Mouse (Mus musculus): Measurements from ENCODE around the gene Vmn1r233. TPM values are rescaled to one million over a fixed set of nuclear protein-coding genes. Genes with fewer than 3 reads are reported as not detected.

Vmn1r233 gene
- polyA plus RNA-seq, 1 experiment from 2014 or later = not detected

DNA sequence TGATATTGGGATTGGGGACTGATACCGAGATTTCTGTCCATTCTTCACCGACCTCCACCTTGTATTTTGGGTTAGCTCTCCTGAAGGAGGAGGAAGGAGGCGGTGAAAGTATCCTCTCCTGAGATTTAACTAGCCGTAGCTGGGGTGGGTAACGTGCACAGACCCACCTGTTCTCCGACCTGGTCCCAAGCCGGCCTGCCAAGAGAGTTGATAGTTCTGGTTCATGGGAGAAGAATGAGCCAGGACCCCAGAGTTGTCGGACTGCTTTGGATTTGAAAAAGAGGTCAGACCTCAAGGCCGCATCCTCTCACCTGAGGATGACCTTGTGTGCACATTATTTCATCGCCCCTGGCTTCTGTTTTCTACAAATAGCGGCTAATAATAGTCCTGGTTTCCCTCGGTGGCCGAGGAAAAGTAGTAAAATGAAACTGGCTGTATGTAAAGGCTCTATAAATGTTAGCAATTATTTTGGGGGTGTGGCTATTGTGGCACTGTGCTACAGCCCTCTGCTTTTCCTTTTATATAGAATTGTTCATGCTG, 50.2 kb downstream of the Vmn1r233 start:
- under 1% methylated on average over 13 of the region's 13 CpGs for WGBS
- peak overlapping the region; percentile 88 for H3K27ac ChIP-seq (ENCODE audit: low read length)
- H3K4me1 ChIP-seq (ENCODE audit: control insufficient read depth, insufficient read depth, low read length) = peaks cover 31% of the 10 kb centered on the region

DNA sequence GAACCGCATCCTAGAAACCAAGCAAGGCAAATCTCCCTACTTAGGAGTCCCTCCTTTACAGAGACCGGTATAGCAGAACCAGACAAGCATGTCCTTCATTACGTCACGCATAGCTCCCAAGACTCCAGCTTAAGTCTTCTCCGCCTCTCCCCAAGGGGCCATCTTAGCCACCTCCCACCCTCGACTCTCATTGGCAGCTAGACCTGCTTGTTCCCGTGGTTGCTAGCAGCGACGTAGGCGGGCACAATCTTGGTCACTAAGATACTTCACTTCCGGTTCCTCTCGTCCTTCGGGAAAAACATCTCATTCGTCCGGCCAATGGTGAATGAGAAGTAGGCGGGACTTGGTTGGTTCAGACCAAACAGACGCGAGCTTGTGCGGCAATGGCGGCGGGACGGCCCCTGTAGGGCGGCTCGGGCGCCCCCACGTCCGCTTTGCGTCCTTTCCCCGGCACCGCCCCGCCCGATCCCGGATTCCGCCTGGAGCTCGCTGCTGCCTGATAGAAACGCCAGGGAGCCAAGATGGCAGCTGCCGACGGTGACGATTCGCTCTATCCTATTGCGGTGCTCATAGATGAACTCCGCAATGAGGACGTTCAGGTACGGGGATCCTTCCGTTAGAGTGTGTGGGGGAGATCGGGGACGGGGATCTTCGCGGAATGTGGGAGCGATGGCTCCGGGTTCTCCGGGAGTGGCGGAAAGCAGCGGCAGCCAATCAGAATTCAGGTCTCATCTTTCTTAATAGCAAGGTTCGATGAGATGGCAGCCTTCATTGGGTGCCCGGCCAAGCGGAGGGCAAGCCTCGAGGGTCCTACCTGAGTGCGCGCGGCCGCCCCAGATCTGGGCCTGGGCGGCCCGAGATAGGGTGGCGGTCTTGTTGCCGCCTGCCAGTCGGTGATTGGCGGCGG, 51.0 kb downstream of the Vmn1r233 start, which contains the start of gene Ppp2r1a:
Gene Ppp2r1a, plus strand, starts transcription at position 327 of the 907 bp plus-strand sequence.
- WGBS = under 1% methylated on average over 69 of the region's 69 CpGs
- Histone ChIP-seq H3K27ac (ENCODE audit: low read length) (peak within 1 kb of the TSS; percentile 96), H3K4me1 (ENCODE audit: control insufficient read depth, insufficient read depth, low read length) (peaks cover 29% of the 10 kb centered on the region), H3K27me3 (ENCODE audit: control insufficient read depth, insufficient read depth, low read length) (no peaks in the 10 kb centered on the region), H3K9me3 (replicated peaks; ENCODE audit: control insufficient read depth, low read length) (no peaks in the 10 kb centered on the region), H3K9ac (ENCODE audit: low read length) (peak within 1 kb of the TSS; percentile 86), H3K4me3 (ENCODE audit: low read length) (peak within 1 kb of the TSS; percentile 81), H3K4me2 (ENCODE audit: low read depth, low read length) (peak within 1 kb of the TSS; percentile 69), H3K36me3 (ENCODE audit: control insufficient read depth, insufficient read depth) (no peaks in the 10 kb centered on the region)
- ATAC-seq (replicated peaks; ENCODE audit: extremely low read depth, insufficient read depth, low FRiP score) = peak; percentile 98

More for the DNA sequence above, 50.2 kb downstream of the Vmn1r233 start:
- Histone ChIP-seq H3K36me3 (ENCODE audit: control insufficient read depth, insufficient read depth) (no peaks in the 10 kb centered on the region), H3K4me3 (ENCODE audit: low read length) (peak overlapping the region; percentile 81), H3K4me2 (ENCODE audit: low read depth, low read length) (peak overlapping the region; percentile 68), H3K27me3 (ENCODE audit: control insufficient read depth, insufficient read depth, low read length) (no peaks in the 10 kb centered on the region), H3K9me3 (replicated peaks; ENCODE audit: control insufficient read depth, low read length) (no peaks in the 10 kb centered on the region), H3K9ac (ENCODE audit: low read length) (peak overlapping the region; percentile 75)
- no peak for ATAC-seq (replicated peaks; ENCODE audit: extremely low read depth, insufficient read depth, low FRiP score)

DNA sequence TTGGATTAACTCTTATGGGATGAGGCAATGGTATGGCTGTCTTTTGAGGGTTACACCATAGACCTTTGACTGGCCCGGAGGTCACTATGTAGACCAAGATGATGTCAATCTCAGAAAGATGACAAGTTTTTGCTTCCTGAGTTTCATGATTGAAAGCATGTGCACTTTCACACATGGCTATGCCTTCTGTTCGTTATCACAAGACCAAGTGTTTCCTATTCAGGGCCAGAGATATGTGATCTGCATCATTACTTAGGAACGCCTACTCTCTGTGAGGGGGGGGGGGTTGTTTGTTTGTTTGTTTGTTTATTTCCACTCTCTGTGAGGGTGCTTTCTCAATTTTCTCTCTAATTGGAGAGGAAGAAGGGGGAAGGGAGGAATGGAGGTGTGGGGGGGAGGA, 52.0 kb downstream of the Vmn1r233 start:
- Histone ChIP-seq H3K4me1 (ENCODE audit: control insufficient read depth, insufficient read depth, low read length) (peaks cover 24% of the 10 kb centered on the region), H3K36me3 (ENCODE audit: control insufficient read depth, insufficient read depth) (no peaks in the 10 kb centered on the region), H3K9me3 (replicated peaks; ENCODE audit: control insufficient read depth, low read length) (no peaks in the 10 kb centered on the region), H3K27ac (ENCODE audit: low read length) (peak overlapping the region; percentile 96), H3K4me2 (ENCODE audit: low read depth, low read length) (peak overlapping the region; percentile 69), H3K27me3 (ENCODE audit: control insufficient read depth, insufficient read depth, low read length) (no peaks in the 10 kb centered on the region), H3K9ac (ENCODE audit: low read length) (peak overlapping the region; percentile 86), H3K4me3 (ENCODE audit: low read length) (peak overlapping the region; percentile 78)
- WGBS = 57% methylated on average over 3 of the region's 3 CpGs
- no peak for ATAC-seq (replicated peaks; ENCODE audit: extremely low read depth, insufficient read depth, low FRiP score)

Other genes starting within 250 kb of the Vmn1r233 start
- gene Vmn1r228, start 210.3 kb downstream of the Vmn1r233 start, polyA plus RNA-seq (2015; fragmentation: Nextera tagmentation; extraction: Ambion mirVana) = not detected in 2 replicates
- gene Vmn1r229, start 184.9 kb downstream of the Vmn1r233 start, polyA plus RNA-seq (2015; fragmentation: Nextera tagmentation; extraction: Ambion mirVana) = not detected in 2 replicates
- not detected in 2 replicates for gene Vmn1r230, start 156.0 kb downstream of the Vmn1r233 start, polyA plus RNA-seq (2015; fragmentation: Nextera tagmentation; extraction: Ambion mirVana)
- not detected in 2 replicates for gene Vmn1r231, start 91.4 kb downstream of the Vmn1r233 start, polyA plus RNA-seq (2015; fragmentation: Nextera tagmentation; extraction: Ambion mirVana)
- gene Vmn1r232, start 76.8 kb downstream of the Vmn1r233 start, polyA plus RNA-seq (2015; fragmentation: Nextera tagmentation; extraction: Ambion mirVana) = not detected in 2 replicates
- 349 and 354 TPM in 2 replicates for gene Ppp2r1a, start 51.2 kb downstream of the Vmn1r233 start, polyA plus RNA-seq (2015; fragmentation: Nextera tagmentation; extraction: Ambion mirVana)
- 9.0 and 9.3 TPM in 2 replicates for gene Zfp160, start 12.4 kb upstream of the Vmn1r233 start, polyA plus RNA-seq (2015; fragmentation: Nextera tagmentation; extraction: Ambion mirVana)
- not detected in 2 replicates for gene Vmn1r234, start 229.6 kb upstream of the Vmn1r233 start, polyA plus RNA-seq (2015; fragmentation: Nextera tagmentation; extraction: Ambion mirVana)

Data from heart, embryonic 16.5 days (tissue).